Mouse (Mus musculus) spleen, postnatal 4 days (tissue): ENCODE results near the gene Pld1.

Experiments used
- DNase-seq, 2 experiments: peaks; one replicate each; pipeline ENCODE4 v3.0.0; 2022; ENCODE audit warnings: low spot score in 2 of 2

Pld1 gene

GRCm38 (mm10) chr3:27991100-27991703, 52.7 kb downstream of the Pld1 start:
- DNase-seq: no peak

- no peak for DNase-seq
Measured at GRCm38 (mm10) chr3:27994175-27994990, 55.9 kb downstream of the Pld1 start.

- DNase-seq: no peak
Measured at GRCm38 (mm10) chr3:28004321-28004720, 65.8 kb downstream of the Pld1 start.

GRCm38 (mm10) chr3:28007684-28008083, 69.2 kb downstream of the Pld1 start:
- no peak for DNase-seq

GRCm38 (mm10) chr3:28008369-28008768, 69.9 kb downstream of the Pld1 start:
- no peak for DNase-seq

GRCm38 (mm10) chr3:28012177-28012576, 73.7 kb downstream of the Pld1 start:
- DNase-seq: no peak

- DNase-seq: no peak
Measured at GRCm38 (mm10) chr3:28013441-28013840, 74.9 kb downstream of the Pld1 start.

GRCm38 (mm10) chr3:28017002-28017401, 78.5 kb downstream of the Pld1 start:
- DNase-seq: no peak

GRCm38 (mm10) chr3:28019727-28020126, 81.2 kb downstream of the Pld1 start:
- no peak for DNase-seq

GRCm38 (mm10) chr3:28020404-28020803, 81.9 kb downstream of the Pld1 start:
- DNase-seq: no peak

GRCm38 (mm10) chr3:28022191-28022590, 83.7 kb downstream of the Pld1 start:
- no peak for DNase-seq

GRCm38 (mm10) chr3:28026876-28027275, 88.4 kb downstream of the Pld1 start:
- DNase-seq: no peak

GRCm38 (mm10) chr3:28028456-28028855, 90.0 kb downstream of the Pld1 start:
- DNase-seq: no peak

GRCm38 (mm10) chr3:28030860-28031259, 92.4 kb downstream of the Pld1 start:
- DNase-seq: no peak

GRCm38 (mm10) chr3:28031643-28032243, 93.2 kb downstream of the Pld1 start:
- DNase-seq: peak in 1 of 2 experiments; percentile 15

- no peak for DNase-seq
Measured at GRCm38 (mm10) chr3:28033898-28034297, 95.4 kb downstream of the Pld1 start.

GRCm38 (mm10) chr3:28034707-28035333, 96.3 kb downstream of the Pld1 start:
- no peak for DNase-seq

- DNase-seq: no peak
Measured at GRCm38 (mm10) chr3:28037320-28037932, 98.9 kb downstream of the Pld1 start.

- DNase-seq: no peak
Measured at GRCm38 (mm10) chr3:28038106-28038505, 99.6 kb downstream of the Pld1 start.

- DNase-seq: no peak
Measured at GRCm38 (mm10) chr3:28039760-28040159, 101.3 kb downstream of the Pld1 start.

GRCm38 (mm10) chr3:28041236-28041635, 102.7 kb downstream of the Pld1 start:
- no peak for DNase-seq

GRCm38 (mm10) chr3:28042366-28042765, 103.9 kb downstream of the Pld1 start:
- DNase-seq: no peak
